Mouse (Mus musculus): ENCODE results near the gene St7l. TPM values are rescaled to one million over a fixed set of nuclear protein-coding genes. Genes with fewer than 3 reads are reported as not detected.

Gene St7l
- polyA plus RNA-seq (2012): 4.8 and 5.1 TPM in 2 replicates

- no peak for TF ChIP-seq GATA1 (IDR thresholded peaks at IDR 0.05; ENCODE audit: low read length)
Measured at GRCm38 (mm10) chr3:104863786-104864650, at the start of gene St7l, which contains the start of gene Capza1. St7l (plus strand) TSS chr3:104864005. Capza1 (minus strand) TSS chr3:104864505.

GRCm38 (mm10) chr3:104814746-104815145 lies 49.1 kb upstream of the St7l start:
- TF ChIP-seq GATA1 (IDR thresholded peaks at IDR 0.05; ENCODE audit: low read length): no peak

DNA sequence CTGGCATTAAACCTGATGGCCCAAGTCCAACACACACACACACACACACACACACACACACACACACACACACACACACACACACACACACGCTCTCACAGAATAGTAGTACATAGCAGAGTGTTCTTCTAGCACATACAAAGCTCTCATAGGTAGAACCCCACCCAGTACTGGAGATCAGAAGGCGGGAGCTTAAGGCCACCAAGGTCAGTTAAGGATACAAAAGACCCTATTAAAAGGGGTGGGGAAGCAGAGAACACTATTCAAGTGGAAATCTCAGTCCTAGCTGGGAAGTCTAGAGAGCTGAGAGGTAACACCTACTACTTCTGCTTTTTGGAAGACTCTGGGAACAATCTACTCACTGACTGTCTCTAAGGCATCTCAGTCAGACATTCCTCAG lies 48.5 kb upstream of the St7l start:
- no peak for TF ChIP-seq GATA1 (IDR thresholded peaks at IDR 0.05; ENCODE audit: low read length)

DNA sequence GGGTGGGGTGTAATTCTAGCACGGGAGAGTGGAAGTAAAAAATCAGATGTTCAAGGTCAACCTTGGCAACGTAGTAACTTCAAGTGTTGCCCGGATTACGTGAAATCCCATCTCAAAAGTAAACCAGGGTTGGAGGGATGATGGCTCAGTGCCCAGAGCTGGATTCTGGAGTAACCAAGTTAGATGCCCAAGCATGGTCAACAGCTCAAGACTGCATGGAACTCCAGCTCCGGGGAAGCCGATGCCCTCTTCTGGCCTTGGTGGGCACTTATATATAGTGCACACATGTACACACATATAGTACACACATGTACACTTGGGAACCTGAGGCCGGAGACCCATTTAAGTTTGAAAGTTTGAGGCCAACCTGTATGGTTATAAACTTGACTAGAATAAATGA lies 47.7 kb upstream of the St7l start:
- no peak for TF ChIP-seq GATA1 (IDR thresholded peaks at IDR 0.05; ENCODE audit: low read length)

DNA sequence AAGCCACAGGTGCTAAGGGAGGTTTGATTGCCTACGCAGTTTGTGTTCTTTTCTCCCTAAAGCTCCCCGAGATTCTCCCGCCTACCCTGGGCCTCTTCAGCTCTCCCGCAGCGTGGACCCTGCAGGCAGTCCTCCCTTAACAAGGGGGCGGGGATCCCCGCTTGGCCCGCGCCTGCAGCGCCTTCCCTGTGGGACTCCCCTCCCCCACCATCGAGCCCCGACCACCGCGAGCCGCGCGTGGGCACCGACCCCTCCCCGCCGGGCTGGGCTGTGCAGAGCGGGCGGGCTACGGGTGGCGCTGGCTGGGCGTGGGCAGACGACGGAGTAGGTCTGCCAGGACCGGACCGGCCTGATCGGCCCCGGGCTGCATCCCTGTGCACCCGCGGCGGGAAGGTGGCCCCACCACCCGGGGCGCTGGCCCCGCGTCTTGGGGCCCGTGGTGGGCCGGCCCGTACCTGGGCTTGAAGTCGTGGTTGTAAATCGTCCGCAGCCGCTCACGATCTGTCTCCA lies 46.3 kb upstream of the St7l start:
- TF ChIP-seq GATA1 (IDR thresholded peaks at IDR 0.05; ENCODE audit: low read length): no peak

DNA sequence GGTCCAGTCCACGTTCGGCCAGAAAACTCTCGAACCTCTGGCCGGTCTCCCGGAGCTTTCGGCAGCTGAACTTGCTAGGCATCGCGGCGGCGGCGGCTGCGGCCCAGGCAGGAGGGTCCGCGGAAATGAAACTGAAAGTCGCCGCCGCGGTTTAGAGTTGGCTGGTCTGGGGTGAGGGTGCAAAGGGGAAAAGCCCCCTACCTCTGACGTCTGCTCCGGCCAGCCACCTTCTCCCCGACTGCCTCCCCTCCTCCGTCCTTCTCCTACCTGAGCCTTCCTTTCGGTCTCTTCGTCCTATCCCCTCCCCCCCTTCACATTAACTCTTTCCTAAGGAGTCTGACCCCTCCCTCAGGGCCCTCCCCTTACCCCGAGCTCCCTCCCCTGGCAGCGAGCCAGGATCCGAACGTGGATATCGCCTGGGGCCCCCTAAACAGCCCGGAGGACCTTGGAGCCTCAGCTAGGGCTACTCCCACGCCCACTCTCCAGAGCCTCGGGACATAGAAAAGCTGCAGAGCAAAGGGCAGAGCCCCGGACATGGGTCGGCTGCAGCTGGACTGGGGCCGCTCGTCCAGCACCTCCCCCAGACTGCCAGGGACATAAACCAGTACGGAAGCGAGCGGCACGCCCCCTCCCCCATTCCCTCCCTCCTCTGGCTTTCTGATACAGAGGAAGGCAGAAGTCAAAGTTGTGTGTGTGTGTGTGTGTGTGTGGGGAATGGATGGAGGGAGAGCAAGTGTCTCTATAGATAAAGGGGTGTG lies 45.6 kb upstream of the St7l start, which contains the start of gene Mov10:
TSS of gene Mov10 (minus strand) at position 573 of the 758 bp plus-strand sequence.
- TF ChIP-seq GATA1 (IDR thresholded peaks at IDR 0.05; ENCODE audit: low read length): no peak

GRCm38 (mm10) chr3:104818749-104819134 lies 45.1 kb upstream of the St7l start:
- no peak for TF ChIP-seq GATA1 (IDR thresholded peaks at IDR 0.05; ENCODE audit: low read length)

GRCm38 (mm10) chr3:104820426-104820825 lies 43.4 kb upstream of the St7l start:
- no peak for TF ChIP-seq GATA1 (IDR thresholded peaks at IDR 0.05; ENCODE audit: low read length)

DNA sequence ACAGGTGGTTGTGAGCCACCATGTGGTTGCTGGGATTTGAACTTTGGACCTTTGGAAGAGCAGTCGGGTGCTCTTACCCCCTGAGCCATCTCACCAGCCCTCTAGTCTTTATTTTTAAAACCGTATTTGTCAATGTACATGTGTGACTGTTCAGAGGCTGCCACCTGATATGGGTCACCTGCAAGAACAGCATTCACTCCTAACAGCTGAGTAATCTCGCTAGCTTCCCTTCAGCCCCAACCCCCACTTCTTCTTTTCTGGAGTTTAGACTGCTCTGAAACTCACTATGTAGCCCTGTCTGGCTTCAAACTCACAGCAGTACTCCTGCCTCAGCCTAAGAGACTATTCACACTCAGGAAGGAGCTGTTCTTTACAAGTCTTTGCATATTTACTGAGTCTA lies 41.4 kb upstream of the St7l start:
- no peak for TF ChIP-seq GATA1 (IDR thresholded peaks at IDR 0.05; ENCODE audit: low read length)

- TF ChIP-seq GATA1 (IDR thresholded peaks at IDR 0.05; ENCODE audit: low read length): no peak
Measured at GRCm38 (mm10) chr3:104835797-104836196, 28.0 kb upstream of the St7l start.

DNA sequence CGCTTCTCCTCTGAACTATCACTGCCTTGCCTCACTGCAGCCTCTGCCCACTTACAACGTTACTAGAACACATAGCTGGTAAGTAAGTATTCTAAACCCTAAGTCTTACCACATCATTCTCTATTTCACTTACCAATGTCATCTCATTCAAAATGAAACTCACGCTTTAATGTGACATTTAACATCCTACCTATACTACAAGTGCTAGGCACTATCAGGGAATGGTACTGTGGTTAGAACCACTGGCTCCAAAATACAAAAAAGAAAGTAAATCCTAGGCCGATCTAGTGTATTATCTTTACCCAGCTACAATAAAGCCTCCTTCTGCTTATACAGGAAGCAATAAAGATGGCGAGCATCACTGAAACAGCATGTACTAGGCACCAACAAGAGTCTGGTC lies 22.8 kb upstream of the St7l start:
- TF ChIP-seq GATA1 (IDR thresholded peaks at IDR 0.05; ENCODE audit: low read length): no peak

- no peak for TF ChIP-seq GATA1 (IDR thresholded peaks at IDR 0.05; ENCODE audit: low read length)
Measured at GRCm38 (mm10) chr3:104846601-104847000, 17.2 kb upstream of the St7l start.

- no peak for TF ChIP-seq GATA1 (IDR thresholded peaks at IDR 0.05; ENCODE audit: low read length)
Measured at GRCm38 (mm10) chr3:104854465-104854864, 9.3 kb upstream of the St7l start.

DNA sequence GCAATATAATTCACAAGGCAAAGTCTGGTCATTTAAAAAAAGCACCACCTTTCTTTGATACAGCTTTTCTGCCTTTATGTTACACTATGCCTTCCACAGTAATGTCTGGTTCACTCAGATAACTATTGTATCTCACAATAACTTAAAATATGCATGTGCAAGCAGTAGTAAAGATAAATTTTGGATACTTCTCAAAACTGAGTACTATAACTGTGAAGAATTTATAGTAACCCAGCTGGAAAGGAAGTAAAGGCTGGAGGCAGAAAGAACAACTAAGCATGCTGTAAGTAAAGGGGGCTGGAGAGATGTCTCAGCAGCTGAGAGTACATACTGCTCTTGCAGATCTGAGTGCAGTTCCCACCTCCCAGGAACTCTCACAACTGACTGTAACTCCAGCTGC lies 8.9 kb upstream of the St7l start:
- no peak for TF ChIP-seq GATA1 (IDR thresholded peaks at IDR 0.05; ENCODE audit: low read length)

- TF ChIP-seq GATA1 (IDR thresholded peaks at IDR 0.05; ENCODE audit: low read length): no peak
Measured at GRCm38 (mm10) chr3:104856106-104856505, 7.7 kb upstream of the St7l start.

DNA sequence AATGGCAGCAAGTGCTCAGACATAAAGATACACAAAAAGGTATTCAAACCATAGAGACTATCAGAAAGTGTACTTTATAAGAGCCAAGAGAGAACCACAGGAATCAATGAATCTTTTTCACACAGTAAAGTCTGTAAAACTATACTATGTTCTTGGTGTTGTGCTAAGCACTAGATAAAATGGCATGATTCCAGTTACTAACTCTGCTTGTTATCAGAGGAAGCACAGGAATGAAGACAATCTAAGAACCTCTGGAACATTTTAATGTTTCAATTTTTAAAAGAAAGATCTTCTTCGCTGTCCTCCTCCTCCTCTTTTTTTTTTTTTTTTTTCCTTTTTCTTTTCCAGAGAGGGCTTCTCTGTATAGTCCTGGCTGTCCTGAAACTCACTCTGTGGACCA lies 5.2 kb upstream of the St7l start:
- no peak for TF ChIP-seq GATA1 (IDR thresholded peaks at IDR 0.05; ENCODE audit: low read length)

All from G1E-ER4 (cell line).